Mouse (Mus musculus): ENCODE results near the gene Crmp1. TPM values are rescaled to one million over a fixed set of nuclear protein-coding genes. Genes with fewer than 3 reads are reported as not detected.

Gene Crmp1
- polyA plus RNA-seq, 1 experiment from 2014 or later, result 0.13 TPM

DNA sequence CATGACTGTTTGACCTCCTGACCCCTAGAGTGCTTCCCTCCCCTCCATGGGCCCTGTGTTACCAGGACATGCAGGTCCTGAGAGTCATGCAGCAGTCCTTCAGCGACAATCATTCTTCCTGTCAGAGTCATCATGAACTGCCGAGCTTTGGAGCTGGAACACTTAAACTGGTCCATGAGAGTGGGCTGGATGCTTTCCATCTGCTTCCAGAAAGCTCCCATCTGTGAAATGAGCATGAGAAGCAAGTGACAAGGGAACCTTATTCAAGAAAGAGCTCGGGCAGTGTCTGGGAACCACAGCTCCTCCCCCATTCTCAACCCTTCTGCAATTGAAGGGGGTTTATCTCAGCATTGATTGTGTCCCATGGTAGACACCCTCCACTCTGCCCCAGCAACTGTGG lies 78.4 kb downstream of the Crmp1 start:
- whole genome bisulfite sequencing (ENCODE audit: insufficient replicate concordance), result 60% methylated on average over 3 of the region's 3 CpGs
- TF ChIP-seq EP300 (IDR thresholded peaks at IDR 0.05; ENCODE audit: low read depth) (no peak), CTCF (IDR thresholded peaks at IDR 0.05; ENCODE audit: low read depth) (no peak)
- ATAC-seq, result no peak

DNA sequence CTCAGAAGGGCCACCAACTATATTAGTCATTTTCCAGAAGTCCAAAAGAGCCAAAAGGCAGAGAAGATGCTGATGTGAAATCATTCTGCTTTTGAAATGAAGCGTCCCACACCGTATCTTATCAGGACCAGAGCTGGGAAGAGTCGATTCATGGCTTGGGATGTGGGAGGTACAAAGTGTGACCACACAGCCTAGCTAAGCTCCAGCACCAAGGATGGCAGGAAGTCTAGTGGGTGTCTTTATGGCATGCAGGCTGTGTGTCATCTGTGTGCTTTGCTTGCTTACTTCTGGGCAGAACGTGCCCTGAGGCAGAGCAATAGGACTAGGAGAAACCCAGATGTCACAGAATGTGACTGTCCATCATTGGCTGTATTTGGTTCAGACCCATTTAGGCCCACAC lies 79.0 kb downstream of the Crmp1 start:
- Histone ChIP-seq H3K4me2 (ENCODE audit: low read depth, low read length) (no peak overlapping the region), H3K27ac (ENCODE audit: low read depth) (no peak overlapping the region), H3K9ac (replicated peaks) (no peak overlapping the region), H3K4me3 (ENCODE audit: low read depth, low read length) (no peak overlapping the region), H3K27me3 (ENCODE audit: insufficient read depth, low read length) (no peaks in the 10 kb centered on the region), H3K36me3 (replicated peaks; ENCODE audit: insufficient read depth, low read length) (no peaks in the 10 kb centered on the region), H3K9me3 (ENCODE audit: low read length) (no peaks in the 10 kb centered on the region), H3K4me1 (ENCODE audit: insufficient read depth) (no peaks in the 10 kb centered on the region)
- WGBS (ENCODE audit: insufficient replicate concordance), result 77% methylated on average over 4 of the region's 4 CpGs
- no peak for TF ChIP-seq CTCF (IDR thresholded peaks at IDR 0.05; ENCODE audit: low read depth)
- TF ChIP-seq EP300 (IDR thresholded peaks at IDR 0.05; ENCODE audit: low read depth), result no peak
- ATAC-seq (no peak), DNase-seq (no peak)

More for the DNA sequence above, 78.4 kb downstream of the Crmp1 start:
- H3K4me3 ChIP-seq (ENCODE audit: low read depth, low read length), result no peak overlapping the region
- H3K36me3 ChIP-seq (replicated peaks; ENCODE audit: insufficient read depth, low read length), result no peaks in the 10 kb centered on the region
- no peak for DNase-seq
- H3K4me2 ChIP-seq (ENCODE audit: low read depth, low read length), result no peak overlapping the region
- H3K4me1 ChIP-seq (ENCODE audit: insufficient read depth), result no peaks in the 10 kb centered on the region
- no peaks in the 10 kb centered on the region for H3K9me3 ChIP-seq (ENCODE audit: low read length)
- no peak overlapping the region for H3K27ac ChIP-seq (ENCODE audit: low read depth)
- no peak overlapping the region for H3K9ac ChIP-seq (replicated peaks)
- H3K27me3 ChIP-seq (ENCODE audit: insufficient read depth, low read length), result no peaks in the 10 kb centered on the region

DNA sequence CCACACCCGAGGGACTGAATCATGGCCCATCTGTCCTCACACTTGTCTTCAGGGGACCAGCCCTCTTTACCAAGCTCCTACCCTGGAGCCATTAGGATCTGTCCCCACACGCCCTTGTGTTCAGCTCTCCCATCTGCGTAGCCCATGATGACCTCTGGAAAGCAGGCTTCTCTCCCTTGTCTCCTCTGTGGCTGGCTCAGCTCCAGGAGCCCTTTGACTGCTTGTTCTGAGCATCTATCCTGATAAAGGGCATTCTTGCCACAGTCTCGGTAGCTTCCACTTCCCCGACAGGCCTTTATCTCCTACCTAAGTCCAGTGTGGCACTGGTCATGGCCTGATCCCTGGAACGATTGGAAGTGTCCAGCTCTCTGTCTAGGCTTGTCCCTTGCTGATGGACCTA lies 84.9 kb downstream of the Crmp1 start:
- H3K27ac ChIP-seq (ENCODE audit: low read depth), result no peak overlapping the region
- H3K4me2 ChIP-seq (ENCODE audit: low read depth, low read length), result no peak overlapping the region
- no peak overlapping the region for H3K9ac ChIP-seq (replicated peaks)
- ATAC-seq, result no peak
- DNase-seq, result no peak
- H3K27me3 ChIP-seq (ENCODE audit: insufficient read depth, low read length), result no peaks in the 10 kb centered on the region
- no peaks in the 10 kb centered on the region; the same call in 1 of the 2 replicates for H3K4me1 ChIP-seq (ENCODE audit: insufficient read depth)
- no peak overlapping the region for H3K4me3 ChIP-seq (ENCODE audit: low read depth, low read length)
- H3K9me3 ChIP-seq (ENCODE audit: low read length), result no peaks in the 10 kb centered on the region
- 72% methylated on average over 6 of the region's 6 CpGs for WGBS (ENCODE audit: insufficient replicate concordance)
- TF ChIP-seq EP300 (IDR thresholded peaks at IDR 0.05; ENCODE audit: low read depth), result no peak
- TF ChIP-seq CTCF (IDR thresholded peaks at IDR 0.05; ENCODE audit: low read depth), result no peak
- no peaks in the 10 kb centered on the region for H3K36me3 ChIP-seq (replicated peaks; ENCODE audit: insufficient read depth, low read length)

DNA sequence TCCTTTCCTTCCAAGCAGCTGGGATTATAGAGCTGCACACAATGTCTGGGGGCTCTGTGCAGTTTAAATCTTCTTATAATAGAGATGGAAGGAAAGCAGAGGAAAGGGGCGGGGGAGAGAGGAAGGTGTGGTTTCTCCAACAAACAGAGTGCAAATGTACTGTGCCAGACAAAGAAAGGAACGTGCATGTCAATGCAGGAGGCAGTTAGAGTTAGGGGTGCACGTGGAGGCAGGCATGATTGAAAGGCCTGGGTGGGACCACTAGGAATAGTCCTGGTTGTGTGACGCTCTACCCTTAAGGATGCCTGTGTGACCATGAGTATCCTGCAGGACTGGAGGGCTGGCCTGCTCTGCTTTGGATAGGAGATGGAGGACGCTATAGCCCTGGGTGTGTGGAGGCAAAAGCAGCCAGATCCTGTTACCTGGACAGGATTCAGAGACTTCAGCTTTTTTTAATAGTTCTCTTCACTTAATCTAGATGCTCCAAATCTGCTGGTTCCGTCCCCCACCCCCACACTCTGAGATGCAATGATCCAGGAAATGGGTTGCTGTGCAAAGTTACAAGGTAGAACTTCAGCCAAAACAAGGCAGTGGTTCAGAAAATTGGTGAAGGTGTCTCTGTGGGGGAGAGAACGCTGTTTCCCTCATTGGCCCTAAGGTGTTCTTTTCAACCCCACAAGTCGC lies 88.9 kb downstream of the Crmp1 start:
- DNase-seq (no peak), ATAC-seq (no peak)
- Histone ChIP-seq H3K9ac (replicated peaks) (no peak overlapping the region), H3K27me3 (ENCODE audit: insufficient read depth, low read length) (no peaks in the 10 kb centered on the region), H3K4me1 (ENCODE audit: insufficient read depth) (no peaks in the 10 kb centered on the region; the same call in 1 of the 2 replicates), H3K4me3 (ENCODE audit: low read depth, low read length) (no peak overlapping the region), H3K36me3 (replicated peaks; ENCODE audit: insufficient read depth, low read length) (no peaks in the 10 kb centered on the region), H3K4me2 (ENCODE audit: low read depth, low read length) (no peak overlapping the region), H3K9me3 (ENCODE audit: low read length) (no peaks in the 10 kb centered on the region), H3K27ac (ENCODE audit: low read depth) (no peak overlapping the region)
- 61% methylated on average over 8 of the region's 8 CpGs for WGBS (ENCODE audit: insufficient replicate concordance)
- no peak for TF ChIP-seq EP300 (IDR thresholded peaks at IDR 0.05; ENCODE audit: low read depth)
- TF ChIP-seq CTCF (IDR thresholded peaks at IDR 0.05; ENCODE audit: low read depth), result no peak

DNA sequence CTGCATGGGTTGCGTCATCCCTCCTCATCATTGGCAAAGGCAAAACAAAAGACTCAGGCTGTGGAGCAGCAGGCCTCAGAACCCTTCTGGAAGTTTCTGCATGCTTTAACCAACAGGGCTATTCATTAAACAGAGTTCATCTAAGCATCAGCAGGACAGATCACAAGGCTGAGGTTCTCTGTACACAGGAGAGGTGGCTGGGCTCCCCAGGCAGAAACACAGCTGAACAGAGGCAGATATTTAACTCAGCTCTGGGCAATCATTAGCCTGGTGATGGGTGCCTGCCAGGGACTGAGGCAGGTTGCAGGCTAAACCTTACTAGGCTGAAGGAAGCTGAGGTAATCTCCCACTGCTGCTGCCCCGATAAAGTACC lies 89.4 kb downstream of the Crmp1 start:
- Histone ChIP-seq H3K4me2 (ENCODE audit: low read depth, low read length) (no peak overlapping the region), H3K27me3 (ENCODE audit: insufficient read depth, low read length) (peaks cover 2% of the 10 kb centered on the region; the same call in 1 of the 2 replicates), H3K9me3 (ENCODE audit: low read length) (no peaks in the 10 kb centered on the region), H3K36me3 (replicated peaks; ENCODE audit: insufficient read depth, low read length) (no peaks in the 10 kb centered on the region), H3K27ac (ENCODE audit: low read depth) (no peak overlapping the region), H3K4me1 (ENCODE audit: insufficient read depth) (no peaks in the 10 kb centered on the region; the same call in 1 of the 2 replicates), H3K9ac (replicated peaks) (no peak overlapping the region), H3K4me3 (ENCODE audit: low read depth, low read length) (no peak overlapping the region)
- WGBS (ENCODE audit: insufficient replicate concordance), result 71% methylated on average over 2 of the region's 2 CpGs
- ATAC-seq (peak; percentile 83), DNase-seq (peak; percentile 55)
- TF ChIP-seq EP300 (IDR thresholded peaks at IDR 0.05; ENCODE audit: low read depth) (no peak), CTCF (IDR thresholded peaks at IDR 0.05; ENCODE audit: low read depth) (no peak)

DNA sequence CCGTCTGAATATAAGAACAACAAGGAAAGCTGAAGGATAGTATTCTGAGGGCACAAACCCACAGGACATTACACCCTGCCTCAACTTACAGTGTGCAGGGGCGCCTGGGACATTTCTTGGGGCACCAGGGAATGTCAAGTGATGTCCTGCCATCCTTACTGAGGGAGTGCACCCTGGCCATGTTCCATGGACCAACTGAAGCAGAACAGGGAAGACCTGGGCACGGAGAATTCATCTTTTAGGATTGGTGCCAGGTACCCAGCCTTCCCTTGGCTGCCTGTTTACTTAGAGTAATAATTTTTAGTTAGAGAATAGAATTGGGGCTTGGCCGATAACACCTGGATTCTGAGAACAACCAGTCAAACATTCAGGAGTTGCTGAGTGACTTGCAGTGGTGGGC lies 90.3 kb downstream of the Crmp1 start:
- Histone ChIP-seq H3K9me3 (ENCODE audit: low read length) (no peaks in the 10 kb centered on the region), H3K9ac (replicated peaks) (no peak overlapping the region), H3K4me2 (ENCODE audit: low read depth, low read length) (no peak overlapping the region), H3K27ac (ENCODE audit: low read depth) (no peak overlapping the region), H3K4me1 (ENCODE audit: insufficient read depth) (peaks cover 4% of the 10 kb centered on the region; the same call in 1 of the 2 replicates), H3K27me3 (ENCODE audit: insufficient read depth, low read length) (peaks cover 11% of the 10 kb centered on the region), H3K36me3 (replicated peaks; ENCODE audit: insufficient read depth, low read length) (no peaks in the 10 kb centered on the region), H3K4me3 (ENCODE audit: low read depth, low read length) (no peak overlapping the region)
- 66% methylated on average over 4 of the region's 4 CpGs for WGBS (ENCODE audit: insufficient replicate concordance)
- TF ChIP-seq CTCF (IDR thresholded peaks at IDR 0.05; ENCODE audit: low read depth), result no peak
- no peak for TF ChIP-seq EP300 (IDR thresholded peaks at IDR 0.05; ENCODE audit: low read depth)
- DNase-seq (no peak), ATAC-seq (no peak)
